Mouse (Mus musculus) liver, adult 2 months (tissue): ENCODE data around the gene Lrrc17. TPM values are rescaled to one million over a fixed set of nuclear protein-coding genes. Genes with fewer than 3 reads are reported as not detected.

Experiments
- DNase-seq: peaks from one replicate; pipeline ENCODE4 v3.0.0-alpha.2; 2011; ENCODE audit warnings: low read depth, low spot score; ENCODE audit errors: extremely low read depth
- H3K27ac ChIP-seq: fragments of 200-500 bp; replicated peaks from 2 replicates; pipeline ENCODE4 v1.5.1; 2012; ENCODE audit warnings: low read depth, mild to moderate bottlenecking, control low read depth, inconsistent platforms, low read length; ENCODE audit not compliant: insufficient read depth
- H3K27me3 ChIP-seq: fragments of 200-500 bp; 2 replicates; pipeline ENCODE4 v1.6.1; 2012; ENCODE audit warnings: mild to moderate bottlenecking, moderate library complexity, low read length, inconsistent platforms; ENCODE audit not compliant: control insufficient read depth, insufficient read depth
- H3K36me3 ChIP-seq: fragments of 200-500 bp; 2 replicates; pipeline ENCODE4 v1.6.1; 2012; ENCODE audit warnings: low read length, inconsistent platforms; ENCODE audit not compliant: control insufficient read depth, insufficient read depth
- H3K4me1 ChIP-seq: fragments of 200-500 bp; 2 replicates; pipeline ENCODE4 v1.6.1; 2011; ENCODE audit warnings: low read length; ENCODE audit not compliant: control insufficient read depth, insufficient read depth
- H3K4me3 ChIP-seq: fragments of 200-500 bp; 2 replicates; pipeline ENCODE4 v1.5.1; 2011; ENCODE audit warnings: low read depth, mild to moderate bottlenecking, control low read depth, low read length, moderate library complexity; ENCODE audit not compliant: insufficient read depth
- H3K79me2 ChIP-seq: fragments of 200-500 bp; 2 replicates; pipeline ENCODE4 v1.6.1; 2012; ENCODE audit warnings: inconsistent platforms, mild to moderate bottlenecking, low read length, moderate library complexity; ENCODE audit not compliant: control insufficient read depth, insufficient read depth
- H3K9ac ChIP-seq: fragments of 200-500 bp; 2 replicates; pipeline ENCODE4 v1.6.1; 2012; ENCODE audit warnings: low read depth, mild to moderate bottlenecking, control low read depth, inconsistent platforms, low read length
- CTCF ChIP-seq: fragments of 200-500 bp; IDR thresholded peaks from 2 replicates; pipeline ENCODE4 v1.5.1; 2011; ENCODE audit warnings: low read depth, low read length, control low read depth
- POLR2A ChIP-seq: fragments of 200-500 bp; IDR thresholded peaks from 2 replicates; pipeline ENCODE4 v1.6.1; 2011; ENCODE audit warnings: low read length, control low read depth; ENCODE audit not compliant: insufficient read depth; ENCODE audit errors: extremely low read depth
- WGBS: fragments of 180-500 bp; shearing (Covaris S2); methylation state at CpG from one replicate; pipeline ENCODE4 v1.1.7; 2018; 5-methylcytosine and 5-hydroxymethylcytosine counted together
- polyA plus RNA-seq: library from polyadenylated mRNA; depleted of rRNA; stranded (reverse); fragments of >200 nt; gene quantifications from 2 replicates; pipeline ENCODE4 v1.2.3, GENCODE M21; 2012
- total RNA-seq: library from RNA; depleted of rRNA; stranded (reverse); fragments of >200 nt; gene quantifications from 2 replicates; pipeline ENCODE4 v1.2.3, GENCODE M21; 2014

The Lrrc17 gene
- total and polyA plus RNA-seq, 2 experiments, result 0.10 to 0.37 TPM

- no peak for DNase-seq
- Histone ChIP-seq H3K4me1 (no peaks in the 10 kb centered on the region), H3K9ac (no peak overlapping the region), H3K79me2 (no peaks in the 10 kb centered on the region), H3K27me3 (no peaks in the 10 kb centered on the region), H3K27ac (no peak overlapping the region), H3K4me3 (no peak overlapping the region), H3K36me3 (no peaks in the 10 kb centered on the region)
- TF ChIP-seq CTCF, result no peak
- TF ChIP-seq POLR2A, result no peak
- 81% methylated on average over 10 of the region's 10 CpGs for WGBS
Measured at GRCm38 (mm10) chr5:21513363-21513762, 30.0 kb upstream of the Lrrc17 start.

GRCm38 (mm10) chr5:21517562-21517961, 25.8 kb upstream of the Lrrc17 start:
- peak; percentile 31 for DNase-seq
- no peaks in the 10 kb centered on the region for H3K36me3 ChIP-seq
- no peaks in the 10 kb centered on the region for H3K4me1 ChIP-seq
- no peak overlapping the region for H3K9ac ChIP-seq
- WGBS, result 92% methylated on average over 2 of the region's 2 CpGs
- H3K4me3 ChIP-seq, result no peak overlapping the region
- TF ChIP-seq CTCF (no peak), POLR2A (no peak)
- H3K27ac ChIP-seq, result no peak overlapping the region
- H3K79me2 ChIP-seq, result no peaks in the 10 kb centered on the region
- no peaks in the 10 kb centered on the region for H3K27me3 ChIP-seq

- no peaks in the 10 kb centered on the region for H3K27me3 ChIP-seq
- no peak for DNase-seq
- WGBS, result 86% methylated on average over 4 of the region's 4 CpGs
Measured at GRCm38 (mm10) chr5:21518207-21518606, 25.2 kb upstream of the Lrrc17 start.

GRCm38 (mm10) chr5:21519166-21519565, 24.2 kb upstream of the Lrrc17 start:
- Histone ChIP-seq H3K79me2 (no peaks in the 10 kb centered on the region), H3K27ac (no peak overlapping the region), H3K4me3 (no peak overlapping the region), H3K9ac (no peak overlapping the region), H3K4me1 (no peaks in the 10 kb centered on the region), H3K36me3 (no peaks in the 10 kb centered on the region), H3K27me3 (no peaks in the 10 kb centered on the region)
- 80% methylated on average over 3 of the region's 3 CpGs for WGBS
- no peak for TF ChIP-seq POLR2A
- no peak for TF ChIP-seq CTCF
- DNase-seq, result no peak

More at GRCm38 (mm10) chr5:21518207-21518606, 25.2 kb upstream of the Lrrc17 start:
- no peaks in the 10 kb centered on the region for H3K4me1 ChIP-seq
- no peaks in the 10 kb centered on the region for H3K79me2 ChIP-seq
- H3K36me3 ChIP-seq, result no peaks in the 10 kb centered on the region
- no peak for TF ChIP-seq POLR2A
- no peak for TF ChIP-seq CTCF
- no peak overlapping the region for H3K4me3 ChIP-seq
- H3K9ac ChIP-seq, result no peak overlapping the region
- no peak overlapping the region for H3K27ac ChIP-seq

- no peak for DNase-seq
- no peaks in the 10 kb centered on the region for H3K4me1 ChIP-seq
- H3K36me3 ChIP-seq, result no peaks in the 10 kb centered on the region
- 76% methylated on average over 11 of the region's 11 CpGs for WGBS
- H3K79me2 ChIP-seq, result no peaks in the 10 kb centered on the region
- H3K9ac ChIP-seq, result no peak overlapping the region
- 0 out of 2 replicates have a peak overlapping the region, but pooled peaks have one; percentile 27 for H3K27ac ChIP-seq
- no peaks in the 10 kb centered on the region for H3K27me3 ChIP-seq
- no peak overlapping the region for H3K4me3 ChIP-seq
- TF ChIP-seq CTCF (no peak), POLR2A (no peak)
Measured at GRCm38 (mm10) chr5:21526835-21527485, 16.4 kb upstream of the Lrrc17 start.

GRCm38 (mm10) chr5:21527488-21527911, 15.9 kb upstream of the Lrrc17 start:
- Histone ChIP-seq H3K9ac (no peak overlapping the region), H3K36me3 (no peaks in the 10 kb centered on the region), H3K27me3 (no peaks in the 10 kb centered on the region), H3K4me3 (no peak overlapping the region), H3K27ac (0 out of 2 replicates have a peak overlapping the region, but pooled peaks have one; percentile 27), H3K79me2 (no peaks in the 10 kb centered on the region), H3K4me1 (no peaks in the 10 kb centered on the region)
- DNase-seq, result peak; percentile 19
- WGBS, result 64% methylated on average over 4 of the region's 4 CpGs
- TF ChIP-seq POLR2A (no peak), CTCF (no peak)
